Mouse (Mus musculus): ENCODE data around the gene Nemf. TPM values are rescaled to one million over a fixed set of nuclear protein-coding genes. Genes with fewer than 3 reads are reported as not detected.
"Not testable (repeated sequence)": the region's sequence is repeated elsewhere in the genome, so short reads cannot be mapped to it uniquely, and the experiment has no call there.

Gene Nemf
- polyA plus RNA-seq, 1 experiment from 2014 or later = 79.3 TPM

DNA sequence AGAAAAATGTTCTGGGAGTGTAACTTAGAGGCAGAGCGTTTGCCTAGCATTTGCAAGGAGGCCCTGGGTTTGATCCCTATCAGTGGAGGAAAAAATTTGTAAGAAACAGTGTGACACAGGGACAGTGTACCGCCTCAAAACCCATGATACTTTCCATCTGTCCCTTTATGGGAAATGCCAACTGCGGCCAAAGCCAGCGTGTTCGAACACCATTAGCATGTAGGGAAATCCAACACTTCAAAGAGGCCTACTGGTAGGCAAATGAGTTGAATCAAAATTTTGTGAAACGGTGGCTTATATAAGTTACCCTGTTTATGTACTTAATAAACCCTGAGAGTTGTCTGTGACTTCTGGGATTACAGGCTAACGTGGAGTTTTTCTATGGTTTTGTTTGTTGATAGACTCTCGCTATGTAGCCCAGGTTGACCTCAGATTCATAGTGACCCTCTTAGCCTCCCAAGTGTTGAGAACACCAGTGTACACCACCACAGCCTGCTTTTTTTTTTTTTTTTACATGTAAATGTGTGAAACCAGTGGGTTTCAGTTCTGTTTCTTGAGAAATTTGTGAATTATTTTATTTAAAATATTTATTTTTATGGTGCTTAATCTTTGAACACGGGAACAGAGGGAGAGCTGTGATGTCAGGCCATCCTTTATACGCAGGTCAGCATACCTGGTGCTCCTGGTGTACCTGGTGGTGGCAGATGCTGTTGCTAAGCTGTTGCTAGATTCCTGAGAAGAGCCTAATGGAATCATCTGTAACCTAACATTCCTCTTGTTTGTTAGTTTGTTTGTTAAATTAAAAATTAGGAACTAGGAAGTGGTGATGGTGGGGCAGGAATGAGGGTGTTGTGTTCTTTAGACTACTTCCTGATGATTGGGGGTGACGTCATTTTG, 21.8 kb upstream of the Nemf start:
- Histone ChIP-seq H3K27me3 (ENCODE audit: insufficient read depth, low read length) (no peaks in the 10 kb centered on the region), H3K9ac (no peak overlapping the region), H3K9me3 (ENCODE audit: low read depth, low read length) (no peaks in the 10 kb centered on the region), H3K27ac (ENCODE audit: low read depth) (no peak overlapping the region), H3K4me3 (ENCODE audit: low read depth, low read length) (no peak overlapping the region), H3K4me1 (ENCODE audit: insufficient read depth) (0 out of 2 replicates have a peak, but pooled peaks cover 3% of the 10 kb centered on the region), H3K36me3 (ENCODE audit: insufficient read depth) (peaks cover 30% of the 10 kb centered on the region), H3K4me2 (no peak overlapping the region)
- DNase-seq (no peak), ATAC-seq (ENCODE audit: insufficient read depth) (no peak)
- 80% methylated on average over 11 of the region's 11 CpGs for WGBS
- TF ChIP-seq CTCF (IDR thresholded peaks at IDR 0.05; ENCODE audit: low read depth) = no peak

DNA sequence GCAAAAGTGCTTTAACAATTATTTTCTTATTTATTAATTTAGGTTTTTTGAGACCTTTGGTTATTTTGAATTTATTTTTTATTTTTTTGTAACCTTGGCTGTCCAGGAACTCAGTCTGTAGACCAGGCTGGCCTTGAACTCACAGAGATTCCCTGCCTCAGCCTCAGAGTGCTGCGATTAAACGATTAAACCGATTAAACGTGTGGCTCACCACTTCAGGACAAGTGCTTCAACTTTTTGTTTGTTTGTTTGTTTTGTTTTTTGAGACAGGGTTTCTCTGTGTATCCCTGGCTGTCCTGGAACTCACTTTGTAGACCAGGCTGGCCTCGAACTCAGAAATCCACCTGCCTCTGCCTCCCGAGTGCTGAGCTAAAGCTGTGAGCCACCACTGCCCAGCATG, 20.7 kb upstream of the Nemf start:
- H3K27me3 ChIP-seq (ENCODE audit: insufficient read depth, low read length); DNase-seq; H3K27ac ChIP-seq (ENCODE audit: low read depth); H3K4me2 ChIP-seq; H3K4me1 ChIP-seq (ENCODE audit: insufficient read depth); H3K9me3 ChIP-seq (ENCODE audit: low read depth, low read length); ATAC-seq (ENCODE audit: insufficient read depth); H3K4me3 ChIP-seq (ENCODE audit: low read depth, low read length); H3K9ac ChIP-seq: not testable (repeated sequence)
- H3K36me3 ChIP-seq (ENCODE audit: insufficient read depth) = peaks cover 41% of the 10 kb centered on the region
- 94% methylated on average over 6 of the region's 6 CpGs for WGBS

DNA sequence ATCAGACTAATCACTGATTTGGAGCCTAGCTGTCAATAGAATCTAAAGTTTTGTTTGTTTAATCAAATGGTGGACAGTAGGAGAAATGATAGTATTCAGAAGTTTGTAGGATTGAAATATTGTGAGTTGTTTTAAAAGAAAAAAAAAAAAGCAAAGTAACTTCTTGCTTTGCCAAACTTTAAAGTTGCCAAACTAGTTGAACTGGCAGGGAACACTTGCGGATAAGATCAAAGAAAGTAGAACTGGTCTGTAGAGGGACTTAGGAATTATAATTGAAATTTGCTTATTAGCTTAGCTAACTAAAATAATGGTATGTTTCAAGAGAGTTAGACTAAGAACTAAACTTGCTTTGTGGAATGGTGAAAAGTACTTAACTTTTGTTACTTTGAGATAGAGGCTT, 20.2 kb upstream of the Nemf start:
- DNase-seq (no peak), ATAC-seq (ENCODE audit: insufficient read depth) (no peak)
- WGBS = 72% methylated on average over 1 of the region's 1 CpGs
- no peaks in the 10 kb centered on the region for H3K9me3 ChIP-seq (ENCODE audit: low read depth, low read length)
- peaks cover 41% of the 10 kb centered on the region for H3K36me3 ChIP-seq (ENCODE audit: insufficient read depth)
- 0 out of 2 replicates have a peak, but pooled peaks cover 3% of the 10 kb centered on the region for H3K4me1 ChIP-seq (ENCODE audit: insufficient read depth)
- H3K4me3 ChIP-seq (ENCODE audit: low read depth, low read length) = no peak overlapping the region
- TF ChIP-seq CTCF (IDR thresholded peaks at IDR 0.05; ENCODE audit: low read depth) = no peak
- H3K27ac ChIP-seq (ENCODE audit: low read depth) = no peak overlapping the region
- H3K4me2 ChIP-seq = no peak overlapping the region
- no peak overlapping the region for H3K9ac ChIP-seq
- no peaks in the 10 kb centered on the region for H3K27me3 ChIP-seq (ENCODE audit: insufficient read depth, low read length)

DNA sequence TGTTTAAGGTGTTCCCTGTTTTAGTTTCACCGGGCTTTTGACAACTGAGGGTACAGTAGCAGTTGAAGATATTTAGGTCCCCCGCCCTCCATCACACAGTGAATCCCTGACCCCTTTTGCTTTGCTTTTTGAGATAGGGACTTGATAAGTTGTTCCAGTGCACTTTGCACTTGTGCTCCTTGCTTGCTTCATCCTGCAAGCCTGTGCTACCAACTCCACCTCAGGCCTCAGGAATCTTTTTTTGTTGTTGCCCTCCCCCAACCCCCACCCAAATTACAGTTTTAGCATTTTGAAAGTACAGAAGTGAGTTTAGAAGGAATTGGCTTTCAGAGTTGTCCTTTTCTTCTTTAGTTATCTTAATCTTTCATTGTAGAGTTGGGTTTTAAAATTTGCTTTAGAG, 19.2 kb upstream of the Nemf start:
- DNase-seq = no peak
- peak overlapping the region; percentile 2; the same call in 1 of the 2 replicates for H3K4me2 ChIP-seq
- H3K9ac ChIP-seq = no peak overlapping the region
- peaks cover 41% of the 10 kb centered on the region for H3K36me3 ChIP-seq (ENCODE audit: insufficient read depth)
- H3K4me1 ChIP-seq (ENCODE audit: insufficient read depth) = 0 out of 2 replicates have a peak, but pooled peaks cover 3% of the 10 kb centered on the region
- no peak for ATAC-seq (ENCODE audit: insufficient read depth)
- 84% methylated on average over 2 of the region's 2 CpGs for WGBS
- no peaks in the 10 kb centered on the region for H3K27me3 ChIP-seq (ENCODE audit: insufficient read depth, low read length)
- H3K9me3 ChIP-seq (ENCODE audit: low read depth, low read length) = no peaks in the 10 kb centered on the region
- H3K4me3 ChIP-seq (ENCODE audit: low read depth, low read length) = no peak overlapping the region
- no peak overlapping the region for H3K27ac ChIP-seq (ENCODE audit: low read depth)
- no peak for TF ChIP-seq CTCF (IDR thresholded peaks at IDR 0.05; ENCODE audit: low read depth)

DNA sequence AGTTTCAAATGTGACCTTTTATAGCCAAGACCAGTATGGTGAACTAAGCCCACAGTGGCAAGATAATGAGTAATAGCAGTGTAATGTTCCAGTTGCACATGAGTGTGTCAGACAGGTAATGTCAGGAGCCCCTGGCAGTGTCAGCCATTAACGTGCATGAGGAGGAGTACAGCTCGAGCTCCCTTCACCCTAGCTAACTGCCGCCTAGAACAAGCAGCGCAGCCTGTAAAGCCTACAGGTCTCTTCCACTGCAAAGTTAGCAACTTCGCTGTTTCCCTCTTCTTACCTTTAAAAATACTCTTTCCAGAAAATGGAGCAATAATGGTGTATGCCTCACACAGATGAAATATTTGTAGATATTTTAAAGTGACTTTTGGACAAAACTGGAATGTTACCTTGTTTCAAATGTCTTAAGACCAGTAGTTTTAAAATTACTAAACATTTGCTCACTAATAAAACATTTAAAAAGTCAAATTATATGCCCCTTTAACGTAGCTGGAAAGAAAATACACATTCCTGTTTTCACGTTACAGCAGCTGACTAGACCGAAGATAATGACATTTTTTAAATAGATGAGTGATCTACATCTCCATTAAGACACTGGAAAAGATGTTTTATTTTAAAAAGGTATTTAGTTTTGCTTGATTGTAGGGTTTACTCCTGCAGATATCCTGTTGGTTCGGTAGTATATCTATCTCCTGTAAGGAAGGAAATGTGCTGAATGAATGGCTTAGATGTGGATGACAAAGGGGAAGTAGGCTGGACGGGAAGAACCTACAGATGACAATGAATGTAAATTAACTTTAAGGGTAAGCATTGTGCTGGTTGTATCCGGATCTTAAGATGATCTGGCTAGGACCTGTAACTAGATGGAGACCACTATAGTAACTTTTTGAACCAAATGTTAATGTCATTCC, 17.1 kb upstream of the Nemf start:
- Histone ChIP-seq H3K4me3 (ENCODE audit: low read depth, low read length) (peak overlapping the region; percentile 99), H3K9me3 (ENCODE audit: low read depth, low read length) (no peaks in the 10 kb centered on the region), H3K9ac (peak overlapping the region; percentile 98), H3K36me3 (ENCODE audit: insufficient read depth) (peaks cover 37% of the 10 kb centered on the region), H3K4me2 (peak overlapping the region; percentile 95), H3K27ac (ENCODE audit: low read depth) (no peak overlapping the region), H3K4me1 (ENCODE audit: insufficient read depth) (0 out of 2 replicates have a peak, but pooled peaks cover 6% of the 10 kb centered on the region), H3K27me3 (ENCODE audit: insufficient read depth, low read length) (no peaks in the 10 kb centered on the region)
- DNase-seq (no peak), ATAC-seq (ENCODE audit: insufficient read depth) (no peak)
- TF ChIP-seq CTCF (IDR thresholded peaks at IDR 0.05; ENCODE audit: low read depth) = no peak
- WGBS = 34% methylated on average over 11 of the region's 11 CpGs

DNA sequence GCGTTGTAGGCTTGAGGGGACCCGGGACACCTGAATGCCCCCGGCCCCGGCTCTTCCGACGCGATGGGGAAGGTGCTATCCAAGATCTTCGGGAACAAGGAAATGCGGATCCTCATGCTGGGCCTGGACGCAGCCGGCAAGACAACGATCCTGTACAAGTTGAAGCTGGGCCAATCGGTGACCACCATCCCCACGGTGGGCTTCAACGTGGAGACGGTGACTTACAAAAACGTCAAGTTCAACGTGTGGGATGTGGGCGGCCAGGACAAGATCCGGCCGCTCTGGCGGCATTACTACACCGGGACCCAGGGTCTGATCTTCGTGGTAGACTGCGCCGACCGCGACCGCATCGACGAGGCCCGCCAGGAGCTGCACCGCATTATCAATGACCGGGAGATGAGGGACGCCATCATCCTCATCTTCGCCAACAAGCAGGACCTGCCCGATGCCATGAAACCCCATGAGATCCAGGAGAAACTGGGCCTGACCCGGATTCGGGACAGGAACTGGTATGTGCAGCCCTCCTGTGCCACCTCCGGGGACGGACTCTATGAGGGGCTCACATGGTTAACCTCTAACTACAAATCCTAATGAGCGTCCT, 15.9 kb upstream of the Nemf start:
- Histone ChIP-seq H3K4me1 (ENCODE audit: insufficient read depth) (0 out of 2 replicates have a peak, but pooled peaks cover 6% of the 10 kb centered on the region), H3K4me2 (peak overlapping the region; percentile 95), H3K36me3 (ENCODE audit: insufficient read depth) (peaks cover 25% of the 10 kb centered on the region), H3K9ac (peak overlapping the region; percentile 98), H3K27me3 (ENCODE audit: insufficient read depth, low read length) (no peaks in the 10 kb centered on the region), H3K27ac (ENCODE audit: low read depth) (peak overlapping the region; percentile 98), H3K4me3 (ENCODE audit: low read depth, low read length) (peak overlapping the region; percentile 99), H3K9me3 (ENCODE audit: low read depth, low read length) (no peaks in the 10 kb centered on the region)
- TF ChIP-seq CTCF (IDR thresholded peaks at IDR 0.05; ENCODE audit: low read depth) = no peak
- DNase-seq = peak; percentile 38
- WGBS = 1% methylated on average over 42 of the region's 42 CpGs
- ATAC-seq (ENCODE audit: insufficient read depth) = no peak

All from lung, embryonic 14.5 days (tissue).